Mouse (Mus musculus): ENCODE results near the gene Sphk2. TPM values are rescaled to one million over a fixed set of nuclear protein-coding genes. Genes with fewer than 3 reads are reported as not detected.

Gene Sphk2
- polyA plus RNA-seq, 1 experiment from 2014 or later = 55.1 TPM

- Histone ChIP-seq H3K4me2 (replicated peaks; ENCODE audit: low read depth) (peak overlapping the region; percentile 55), H3K27me3 (replicated peaks; ENCODE audit: control insufficient read depth, insufficient read depth, low read length) (no peaks in the 10 kb centered on the region), H3K9ac (ENCODE audit: low read depth, low read length) (peak overlapping the region; percentile 37; the same call in 1 of the 2 replicates), H3K36me3 (ENCODE audit: control insufficient read depth, insufficient read depth) (peaks cover 31% of the 10 kb centered on the region; the same call in 1 of the 2 replicates), H3K4me3 (ENCODE audit: low read depth, low read length) (peak overlapping the region; percentile 21; the same call in 1 of the 2 replicates), H3K9me3 (ENCODE audit: control insufficient read depth) (no peaks in the 10 kb centered on the region), H3K4me1 (replicated peaks; ENCODE audit: control insufficient read depth, insufficient read depth, low read length) (peaks cover 41% of the 10 kb centered on the region), H3K27ac (ENCODE audit: low read depth, low read length) (peak overlapping the region; percentile 99)
- WGBS = 55% methylated on average over 20 of the region's 21 CpGs
- no peak for TF ChIP-seq CTCF (IDR thresholded peaks at IDR 0.05; ENCODE audit: low read depth)
- peak; percentile 54 for ATAC-seq
These were observed 5.6 kb downstream of the Sphk2 start for GRCm38 (mm10) chr7:45712022-45712757.

GRCm38 (mm10) chr7:45711316-45712021, 6.3 kb downstream of the Sphk2 start:
- Histone ChIP-seq H3K27me3 (replicated peaks; ENCODE audit: control insufficient read depth, insufficient read depth, low read length) (no peaks in the 10 kb centered on the region), H3K4me1 (replicated peaks; ENCODE audit: control insufficient read depth, insufficient read depth, low read length) (peaks cover 37% of the 10 kb centered on the region), H3K9me3 (ENCODE audit: control insufficient read depth) (no peaks in the 10 kb centered on the region), H3K9ac (ENCODE audit: low read depth, low read length) (peak overlapping the region; percentile 37; the same call in 1 of the 2 replicates), H3K4me2 (replicated peaks; ENCODE audit: low read depth) (peak overlapping the region; percentile 55), H3K4me3 (ENCODE audit: low read depth, low read length) (peak overlapping the region; percentile 21; the same call in 1 of the 2 replicates), H3K27ac (ENCODE audit: low read depth, low read length) (peak overlapping the region; percentile 71), H3K36me3 (ENCODE audit: control insufficient read depth, insufficient read depth) (peaks cover 31% of the 10 kb centered on the region; the same call in 1 of the 2 replicates)
- WGBS = 85% methylated on average over 24 of the region's 24 CpGs
- no peak for ATAC-seq
- no peak for TF ChIP-seq CTCF (IDR thresholded peaks at IDR 0.05; ENCODE audit: low read depth)

GRCm38 (mm10) chr7:45710477-45711191, 7.2 kb downstream of the Sphk2 start:
- TF ChIP-seq CTCF (IDR thresholded peaks at IDR 0.05; ENCODE audit: low read depth) = no peak
- Histone ChIP-seq H3K4me3 (ENCODE audit: low read depth, low read length) (no peak overlapping the region), H3K36me3 (ENCODE audit: control insufficient read depth, insufficient read depth) (peaks cover 31% of the 10 kb centered on the region; the same call in 1 of the 2 replicates), H3K9ac (ENCODE audit: low read depth, low read length) (no peak overlapping the region), H3K4me2 (replicated peaks; ENCODE audit: low read depth) (peak overlapping the region; percentile 24; the same call in 1 of the 2 replicates), H3K4me1 (replicated peaks; ENCODE audit: control insufficient read depth, insufficient read depth, low read length) (peaks cover 30% of the 10 kb centered on the region), H3K27me3 (replicated peaks; ENCODE audit: control insufficient read depth, insufficient read depth, low read length) (no peaks in the 10 kb centered on the region), H3K27ac (ENCODE audit: low read depth, low read length) (peak overlapping the region; percentile 98; the same call in 1 of the 2 replicates), H3K9me3 (ENCODE audit: control insufficient read depth) (no peaks in the 10 kb centered on the region)
- 88% methylated on average over 20 of the region's 20 CpGs for WGBS
- ATAC-seq = no peak

GRCm38 (mm10) chr7:45709677-45710355, 8.0 kb downstream of the Sphk2 start:
- H3K27me3 ChIP-seq (replicated peaks; ENCODE audit: control insufficient read depth, insufficient read depth, low read length) = no peaks in the 10 kb centered on the region
- TF ChIP-seq CTCF (IDR thresholded peaks at IDR 0.05; ENCODE audit: low read depth) = no peak
- H3K36me3 ChIP-seq (ENCODE audit: control insufficient read depth, insufficient read depth) = peaks cover 31% of the 10 kb centered on the region; the same call in 1 of the 2 replicates
- H3K9ac ChIP-seq (ENCODE audit: low read depth, low read length) = no peak overlapping the region
- no peaks in the 10 kb centered on the region for H3K9me3 ChIP-seq (ENCODE audit: control insufficient read depth)
- H3K4me2 ChIP-seq (replicated peaks; ENCODE audit: low read depth) = peak overlapping the region; percentile 27
- no peak for ATAC-seq
- WGBS = 50% methylated on average over 14 of the region's 14 CpGs
- no peak overlapping the region for H3K4me3 ChIP-seq (ENCODE audit: low read depth, low read length)
- peak overlapping the region; percentile 98 for H3K27ac ChIP-seq (ENCODE audit: low read depth, low read length)
- peaks cover 31% of the 10 kb centered on the region for H3K4me1 ChIP-seq (replicated peaks; ENCODE audit: control insufficient read depth, insufficient read depth, low read length)

- no peak for ATAC-seq
- WGBS = 30% methylated on average over 6 of the region's 6 CpGs
- Histone ChIP-seq H3K27ac (ENCODE audit: low read depth, low read length) (peak overlapping the region; percentile 98), H3K9ac (ENCODE audit: low read depth, low read length) (peak overlapping the region; percentile 84; the same call in 1 of the 2 replicates), H3K27me3 (replicated peaks; ENCODE audit: control insufficient read depth, insufficient read depth, low read length) (no peaks in the 10 kb centered on the region), H3K9me3 (ENCODE audit: control insufficient read depth) (no peaks in the 10 kb centered on the region), H3K4me2 (replicated peaks; ENCODE audit: low read depth) (peak overlapping the region; percentile 27), H3K36me3 (ENCODE audit: control insufficient read depth, insufficient read depth) (peaks cover 31% of the 10 kb centered on the region; the same call in 1 of the 2 replicates), H3K4me1 (replicated peaks; ENCODE audit: control insufficient read depth, insufficient read depth, low read length) (peaks cover 28% of the 10 kb centered on the region), H3K4me3 (ENCODE audit: low read depth, low read length) (no peak overlapping the region)
- no peak for TF ChIP-seq CTCF (IDR thresholded peaks at IDR 0.05; ENCODE audit: low read depth)
These were observed 8.8 kb downstream of the Sphk2 start for GRCm38 (mm10) chr7:45709036-45709435.

Data from intestine, postnatal 0 days (tissue).